Mouse (Mus musculus) hindbrain, postnatal 0 days (tissue): ENCODE measurements at regions not wholly inside any gene's neighbourhood (a gene's known extent, or its start where the extent isn't known, plus 50 kb on each side); places are given as distances from the start of the nearest gene placed in this dataset.
A peak's percentile ranks its signal among the peaks of the same experiment; 100 is the strongest.
"Not testable (repeated sequence)": the region's sequence is repeated elsewhere in the genome, so short reads cannot be mapped to it uniquely, and the experiment has no call there.

ENCODE experiments used
- ATAC-seq: fragments of 200-750 bp; cut with Nextera tagmentation; 2 replicates; pipeline ENCODE4 v1.8.0; 2017; ENCODE audit warnings: mild to moderate bottlenecking, moderate TSS enrichment, moderate library complexity
- DNase-seq: peaks from one replicate; pipeline ENCODE4 v3.0.0-alpha.2; 2015; ENCODE audit warnings: low spot score
- H3K27ac ChIP-seq: fragments of 300-500 bp; sonication (generic); 2 replicates; pipeline ENCODE4 v1.5.1; 2014; ENCODE audit warnings: mild to moderate bottlenecking
- H3K27me3 ChIP-seq: fragments of 300-500 bp; sonication (generic); 2 replicates; pipeline ENCODE4 v1.6.1; 2014; ENCODE audit warnings: low read length, mixed read lengths; ENCODE audit not compliant: insufficient read depth
- H3K36me3 ChIP-seq: fragments of 300-500 bp; sonication (generic); 2 replicates; pipeline ENCODE4 v1.6.1; 2014; ENCODE audit warnings: low read length, mixed read lengths; ENCODE audit not compliant: insufficient read depth
- H3K4me1 ChIP-seq: fragments of 300-500 bp; sonication (generic); 2 replicates; pipeline ENCODE4 v1.6.1; 2014; ENCODE audit warnings: antibody characterized with exemption, low read length, mixed read lengths; ENCODE audit not compliant: insufficient read depth
- H3K4me2 ChIP-seq: fragments of 300-500 bp; sonication (generic); 2 replicates; pipeline ENCODE4 v1.6.1; 2014; ENCODE audit warnings: low read depth, mild to moderate bottlenecking, low read length, moderate library complexity, mixed read lengths
- H3K4me3 ChIP-seq: fragments of 300-500 bp; sonication (generic); 2 replicates; pipeline ENCODE4 v1.5.1; 2014; ENCODE audit warnings: low read length
- H3K9ac ChIP-seq: fragments of 300-500 bp; sonication (generic); replicated peaks from 2 replicates; pipeline ENCODE4 v1.6.1; 2014; ENCODE audit warnings: mild to moderate bottlenecking, low read length, moderate library complexity, mixed read lengths
- H3K9me3 ChIP-seq: fragments of 300-500 bp; sonication (generic); 2 replicates; pipeline ENCODE4 v1.6.1; 2016; ENCODE audit warnings: low read length, mixed read lengths
- CTCF ChIP-seq: IDR thresholded peaks from 2 replicates; pipeline ENCODE4 v1.5.1; 2016; ENCODE audit warnings: antibody characterized with exemption, control low read depth, low read depth
- WGBS: fragments of 180-500 bp; shearing (Covaris S2); extraction: QIAGEN DNeasy Blood & Tissue Kit; methylation state at CpG from one replicate; pipeline ENCODE4 v1.1.7; 2014; 5-methylcytosine and 5-hydroxymethylcytosine counted together

- no peak for ATAC-seq
- Histone ChIP-seq H3K4me3 (no peak overlapping the region), H3K4me1 (no peaks in the 10 kb centered on the region), H3K27ac (no peak overlapping the region), H3K4me2 (no peak overlapping the region), H3K27me3 (no peaks in the 10 kb centered on the region), H3K36me3 (no peaks in the 10 kb centered on the region), H3K9ac (no peak overlapping the region), H3K9me3 (no peaks in the 10 kb centered on the region)
- no peak for DNase-seq
- no peak for TF ChIP-seq CTCF
These were observed 130.9 kb downstream of the Gmnc start for GRCm38 (mm10) chr16:26860566-26860965.

DNA sequence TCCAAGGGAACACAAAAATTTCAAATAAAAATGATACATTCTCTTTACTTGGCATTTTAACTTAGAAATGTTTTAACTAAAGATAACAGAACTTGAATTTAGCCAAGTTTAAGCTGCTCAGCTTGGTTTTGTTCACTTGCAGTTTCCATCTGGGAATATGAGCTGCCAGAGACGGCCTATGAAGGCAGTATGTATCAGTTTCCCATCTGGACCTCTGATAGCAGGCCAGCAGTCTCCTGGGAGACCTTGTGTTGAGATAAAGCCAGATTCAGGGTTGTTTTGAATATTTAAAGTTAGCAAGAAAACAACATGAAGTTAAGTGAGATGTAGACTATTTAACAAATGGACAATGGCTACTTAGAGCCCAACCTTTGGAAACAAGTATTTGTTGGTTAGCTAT, 142.3 kb downstream of the Gmnc start:
- Histone ChIP-seq H3K4me3 (no peak overlapping the region), H3K9me3 (no peaks in the 10 kb centered on the region), H3K4me1 (no peaks in the 10 kb centered on the region), H3K27ac (no peak overlapping the region), H3K4me2 (no peak overlapping the region), H3K27me3 (no peaks in the 10 kb centered on the region), H3K36me3 (no peaks in the 10 kb centered on the region), H3K9ac (no peak overlapping the region)
- DNase-seq = no peak
- TF ChIP-seq CTCF = no peak
- ATAC-seq = no peak
- 48% methylated on average over 1 of the region's 1 CpGs for WGBS

- H3K4me1 ChIP-seq = no peaks in the 10 kb centered on the region
- TF ChIP-seq CTCF = no peak
- no peak overlapping the region for H3K9ac ChIP-seq
- no peaks in the 10 kb centered on the region for H3K9me3 ChIP-seq
- DNase-seq (no peak), ATAC-seq (no peak)
- 84% methylated on average over 3 of the region's 3 CpGs for WGBS
- H3K4me3 ChIP-seq = no peak overlapping the region
- no peaks in the 10 kb centered on the region for H3K36me3 ChIP-seq
- H3K27me3 ChIP-seq = no peaks in the 10 kb centered on the region
- H3K4me2 ChIP-seq = no peak overlapping the region
- no peak overlapping the region for H3K27ac ChIP-seq
These were observed 164.4 kb downstream of the Gmnc start for GRCm38 (mm10) chr16:26827006-26827405.

GRCm38 (mm10) chr16:26811201-26811600, 180.3 kb downstream of the Gmnc start:
- H3K9ac ChIP-seq, H3K9me3 ChIP-seq, H3K27me3 ChIP-seq, H3K4me1 ChIP-seq, H3K4me3 ChIP-seq, H3K36me3 ChIP-seq, ATAC-seq, DNase-seq, H3K27ac ChIP-seq, H3K4me2 ChIP-seq: not testable (repeated sequence)
- WGBS = 66% methylated on average over 3 of the region's 6 CpGs

GRCm38 (mm10) chr16:26805426-26805825, 186.0 kb downstream of the Gmnc start:
- WGBS = 90% methylated on average over 5 of the region's 5 CpGs
- Histone ChIP-seq H3K4me1 (no peaks in the 10 kb centered on the region), H3K9me3 (no peaks in the 10 kb centered on the region), H3K4me3 (no peak overlapping the region), H3K27ac (no peak overlapping the region), H3K36me3 (no peaks in the 10 kb centered on the region), H3K9ac (no peak overlapping the region), H3K4me2 (no peak overlapping the region), H3K27me3 (no peaks in the 10 kb centered on the region)
- DNase-seq = no peak
- TF ChIP-seq CTCF = no peak
- ATAC-seq = no peak

DNA sequence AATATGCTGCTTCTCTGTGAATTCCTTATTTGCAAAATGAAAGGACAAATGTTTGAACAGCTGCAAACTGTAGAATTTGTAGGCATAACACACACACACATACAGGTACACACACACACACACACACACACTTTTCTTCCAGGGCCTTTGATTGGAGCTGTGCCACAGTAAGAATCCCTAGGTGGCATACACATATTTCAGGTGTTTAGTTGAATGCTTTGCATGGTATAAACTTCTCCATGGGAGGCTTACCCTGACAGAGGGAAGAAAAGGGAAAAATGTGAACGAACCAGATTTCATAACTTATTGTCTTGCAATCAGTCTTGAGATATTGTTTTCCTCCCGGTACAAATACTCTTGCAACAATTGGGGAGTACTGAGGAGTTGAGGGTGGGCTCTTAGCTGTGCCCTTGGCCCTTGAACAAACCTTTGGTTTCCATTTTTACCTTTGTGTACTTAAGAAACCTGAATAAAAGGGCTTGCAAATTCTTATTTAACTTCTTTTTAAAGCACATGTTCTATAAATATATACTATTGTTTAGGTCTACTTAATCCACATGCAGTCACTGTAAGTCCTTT, 204.3 kb downstream of the Gmnc start:
- no peaks in the 10 kb centered on the region for H3K36me3 ChIP-seq
- H3K4me2 ChIP-seq = no peak overlapping the region
- no peak for TF ChIP-seq CTCF
- H3K9ac ChIP-seq = no peak overlapping the region
- DNase-seq (no peak), ATAC-seq (no peak)
- H3K4me1 ChIP-seq = no peaks in the 10 kb centered on the region
- H3K27ac ChIP-seq = no peak overlapping the region
- no peaks in the 10 kb centered on the region for H3K27me3 ChIP-seq
- WGBS = 68% methylated on average over 2 of the region's 2 CpGs
- no peaks in the 10 kb centered on the region for H3K9me3 ChIP-seq
- no peak overlapping the region for H3K4me3 ChIP-seq

- ATAC-seq (no peak), DNase-seq (peak; percentile 71)
- H3K27me3 ChIP-seq = no peaks in the 10 kb centered on the region
- 57% methylated on average over 2 of the region's 2 CpGs for WGBS
- no peak overlapping the region for H3K9ac ChIP-seq
- no peaks in the 10 kb centered on the region for H3K36me3 ChIP-seq
- H3K9me3 ChIP-seq = no peaks in the 10 kb centered on the region
- no peak overlapping the region for H3K4me3 ChIP-seq
- no peaks in the 10 kb centered on the region for H3K4me1 ChIP-seq
- H3K27ac ChIP-seq = no peak overlapping the region
- H3K4me2 ChIP-seq = no peak overlapping the region
- TF ChIP-seq CTCF = peak; percentile 69
These were observed 200.8 kb downstream of the Il1rap start for GRCm38 (mm10) chr16:26782331-26782730.
